Mouse (Mus musculus) embryo, embryonic 10.5 days (tissue): ENCODE results near the gene Cfap77.
"Not testable (repeated sequence)": the region's sequence is repeated elsewhere in the genome, so short reads cannot be mapped to it uniquely, and the experiment has no call there.

Experiments used
- DNase-seq: peaks from one replicate; pipeline ENCODE4 v3.0.0-alpha.2; 2015; ENCODE audit warnings: low spot score

Gene Cfap77

GRCm38 (mm10) chr2:29054991-29055390 is at the start of gene Cfap77:
Gene Cfap77, minus strand, starts transcription at chr2:29055066.
- DNase-seq: peak; percentile 83

- DNase-seq: not testable (repeated sequence)
These were observed 47.8 kb upstream of the Cfap77 start for GRCm38 (mm10) chr2:29102416-29103377.

GRCm38 (mm10) chr2:29100822-29101534 is 46.1 kb upstream of the Cfap77 start:
- DNase-seq: no peak

- DNase-seq: no peak
These were observed 44.8 kb upstream of the Cfap77 start for GRCm38 (mm10) chr2:29099646-29100045.

GRCm38 (mm10) chr2:29098786-29099185 is 43.9 kb upstream of the Cfap77 start:
- no peak for DNase-seq

- DNase-seq: not testable (repeated sequence)
These were observed 43.1 kb upstream of the Cfap77 start for GRCm38 (mm10) chr2:29097955-29098354.

- no peak for DNase-seq
These were observed 42.6 kb upstream of the Cfap77 start for GRCm38 (mm10) chr2:29097465-29097864.

GRCm38 (mm10) chr2:29096751-29097150 is 41.9 kb upstream of the Cfap77 start:
- DNase-seq: no peak

GRCm38 (mm10) chr2:29095674-29096073 is 40.8 kb upstream of the Cfap77 start:
- DNase-seq: no peak

GRCm38 (mm10) chr2:29089276-29089675 is 34.4 kb upstream of the Cfap77 start:
- DNase-seq: not testable (repeated sequence)

GRCm38 (mm10) chr2:29086026-29086425 is 31.2 kb upstream of the Cfap77 start:
- no peak for DNase-seq

GRCm38 (mm10) chr2:29081965-29082364 is 27.1 kb upstream of the Cfap77 start:
- no peak for DNase-seq

- no peak for DNase-seq
These were observed 21.4 kb upstream of the Cfap77 start for GRCm38 (mm10) chr2:29076226-29076625.

- DNase-seq: no peak
These were observed 20.6 kb upstream of the Cfap77 start for GRCm38 (mm10) chr2:29075331-29076070.

- DNase-seq: no peak
These were observed 19.8 kb upstream of the Cfap77 start for GRCm38 (mm10) chr2:29074676-29075075.

- DNase-seq: peak; percentile 71
These were observed 11.5 kb upstream of the Cfap77 start for GRCm38 (mm10) chr2:29066410-29066809.

- no peak for DNase-seq
These were observed 10.9 kb upstream of the Cfap77 start for GRCm38 (mm10) chr2:29065796-29066195.

GRCm38 (mm10) chr2:29060135-29060597 is 5.3 kb upstream of the Cfap77 start, which contains the start of gene Ttf1:
Gene Ttf1, plus strand, starts transcription at chr2:29060262.
- DNase-seq: peak; percentile 97

- DNase-seq: no peak
These were observed 326 bp downstream of the Cfap77 start for GRCm38 (mm10) chr2:29054545-29054935.

GRCm38 (mm10) chr2:29053802-29054544 is 893 bp downstream of the Cfap77 start:
- peak; percentile 89 for DNase-seq

- peak; percentile 82 for DNase-seq
These were observed 1.9 kb downstream of the Cfap77 start for GRCm38 (mm10) chr2:29052943-29053454.
